Mouse (Mus musculus): Measurements from ENCODE around the gene Nufip2.

GRCm38 (mm10) chr11:77725183-77725582 lies 39.2 kb downstream of the Nufip2 start, which contains the start of gene Cryba1:
- TF ChIP-seq POLR2A (IDR thresholded peaks at IDR 0.05; ENCODE audit: insufficient read length, low read depth) (no peak), E2F4 (IDR thresholded peaks at IDR 0.05; ENCODE audit: insufficient read depth) (no peak), CEBPB (IDR thresholded peaks at IDR 0.05; ENCODE audit: insufficient read depth, poor library complexity, severe bottlenecking) (no peak), POLR2AphosphoS2 (IDR thresholded peaks at IDR 0.05; ENCODE audit: insufficient read length, low read depth) (no peak), USF1 (IDR thresholded peaks at IDR 0.05; ENCODE audit: low read depth) (no peak), TCF12 (IDR thresholded peaks at IDR 0.05; ENCODE audit: insufficient read depth, poor library complexity, severe bottlenecking) (no peak), MYOG (IDR thresholded peaks at IDR 0.05; ENCODE audit: control insufficient read depth in 1 of 3, insufficient read depth in 1 of 3, insufficient read length in 2 of 3, low read depth in 2 of 3) (no peak), MAX (IDR thresholded peaks at IDR 0.05; ENCODE audit: low read depth) (no peak), TCF3 (IDR thresholded peaks at IDR 0.05; ENCODE audit: insufficient read length, low read depth) (no peak), REST (IDR thresholded peaks at IDR 0.05; ENCODE audit: insufficient read depth, insufficient read length) (no peak), SRF (IDR thresholded peaks at IDR 0.05; ENCODE audit: control insufficient read depth, insufficient read length, low read depth) (no peak)
